Mouse (Mus musculus) urinary bladder, adult 18-20 months (tissue): ENCODE results near the gene Egflam.

Source experiments
- DNase-seq, 2 experiments: peaks; one replicate each; pipeline ENCODE4 v3.0.0; 2022; ENCODE audit warnings: low spot score in 2 of 2, mixed read lengths in 2 of 2

The Egflam gene

DNA sequence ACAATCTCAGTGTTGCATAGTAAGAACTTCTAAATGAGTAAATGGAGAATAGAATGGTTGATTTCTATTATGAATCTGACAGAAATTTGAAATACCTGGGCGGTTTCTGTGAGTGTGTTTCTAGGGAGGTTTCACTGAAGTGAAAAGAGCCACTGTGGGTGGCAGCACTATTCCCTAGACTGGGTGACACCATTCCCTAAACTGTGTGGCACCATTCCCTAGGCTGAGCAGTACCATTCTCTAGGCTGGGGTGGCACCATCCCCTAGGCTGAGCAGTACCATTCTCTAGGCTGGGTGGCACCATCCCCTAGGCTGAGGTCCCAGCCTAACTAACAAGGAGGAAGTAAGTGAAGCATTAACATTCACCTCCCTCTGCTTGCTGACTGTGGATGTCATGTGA is 103.0 kb downstream of the Egflam start:
- no peak for DNase-seq

DNA sequence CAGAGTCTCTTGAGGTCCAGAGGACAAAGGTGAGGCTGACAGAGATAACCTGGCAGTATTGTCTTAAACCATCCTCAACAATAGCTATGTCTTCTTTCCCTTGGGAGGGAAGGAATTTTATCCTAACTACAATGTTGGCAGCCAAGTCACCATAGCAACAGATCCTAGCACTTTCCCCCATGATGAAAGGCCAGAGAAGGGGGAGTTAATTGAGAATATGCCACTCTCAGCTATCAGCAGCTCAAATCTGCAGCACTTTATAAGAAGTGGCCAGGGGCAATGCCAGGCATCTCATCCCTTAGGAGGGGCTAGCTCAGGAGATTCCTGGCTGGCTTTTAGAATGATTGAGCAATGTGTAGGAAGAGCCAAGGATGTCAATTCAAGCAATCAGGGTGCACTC is 105.3 kb downstream of the Egflam start:
- no peak for DNase-seq

DNA sequence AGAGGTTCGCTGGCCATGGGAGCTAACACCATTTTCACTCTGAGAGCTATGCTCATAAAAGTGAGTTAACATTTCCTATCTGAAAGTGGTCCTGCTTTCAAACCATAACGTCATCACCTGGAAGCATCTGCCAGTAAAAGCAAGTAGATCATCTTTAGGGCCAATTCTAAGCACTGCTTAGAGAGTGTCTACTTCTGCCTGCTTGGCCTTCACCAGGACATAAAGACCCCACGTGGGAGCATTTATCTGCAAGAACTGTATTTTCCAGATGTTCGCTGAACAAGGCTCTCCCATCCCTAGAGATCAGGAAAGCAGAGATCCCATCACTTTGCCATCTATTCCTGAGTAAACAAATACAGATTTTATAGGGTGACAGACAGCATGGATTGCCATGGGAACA is 108.2 kb downstream of the Egflam start:
- DNase-seq: no peak

DNA sequence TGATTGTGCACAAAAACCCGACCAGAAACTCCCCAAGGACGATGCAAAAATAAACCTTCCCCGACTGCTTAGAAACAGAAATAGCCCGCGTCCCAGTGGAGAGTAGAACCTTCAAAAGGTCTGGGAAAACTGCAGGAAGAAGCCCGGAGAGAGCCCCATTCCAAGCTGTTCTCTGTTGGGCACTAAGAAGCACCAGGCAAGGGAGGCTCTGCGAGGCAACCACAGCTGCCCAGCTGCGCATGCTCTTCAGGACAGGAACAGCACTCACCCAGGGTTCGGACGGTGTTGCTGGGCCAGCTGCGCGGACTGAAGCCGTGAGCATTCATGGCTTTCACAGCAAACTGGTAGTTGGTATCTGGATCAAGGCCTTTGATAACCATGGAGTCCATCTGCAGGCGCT is 108.7 kb downstream of the Egflam start:
- DNase-seq: no peak

DNA sequence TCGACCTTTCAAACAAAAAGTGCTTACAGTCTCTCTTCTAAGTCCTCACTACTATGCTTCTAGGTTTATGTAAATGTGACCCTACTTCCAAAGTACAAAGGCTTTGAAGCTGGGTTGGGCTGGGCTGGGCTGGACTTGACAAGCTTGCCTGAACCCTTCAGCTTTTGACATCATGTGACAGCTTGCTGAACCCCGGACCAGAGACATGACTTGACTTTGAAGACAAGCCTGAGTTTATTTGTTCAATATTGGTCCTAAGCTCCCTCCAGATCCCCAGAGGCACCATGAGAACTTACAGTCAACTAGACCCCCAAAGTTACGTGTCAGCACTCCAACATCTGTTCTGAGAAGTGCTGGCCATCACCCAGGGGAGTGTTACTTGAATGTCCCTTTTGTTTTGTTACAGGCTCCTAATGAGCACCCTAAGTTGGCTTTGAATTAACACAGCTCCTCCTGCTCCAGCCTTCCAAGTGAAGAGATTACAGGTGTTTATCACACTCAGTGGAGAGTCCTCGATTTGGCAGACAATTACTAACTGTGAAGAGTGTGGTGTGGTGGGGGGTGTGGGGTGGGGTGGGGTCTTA is 109.3 kb downstream of the Egflam start:
- DNase-seq: no peak

DNA sequence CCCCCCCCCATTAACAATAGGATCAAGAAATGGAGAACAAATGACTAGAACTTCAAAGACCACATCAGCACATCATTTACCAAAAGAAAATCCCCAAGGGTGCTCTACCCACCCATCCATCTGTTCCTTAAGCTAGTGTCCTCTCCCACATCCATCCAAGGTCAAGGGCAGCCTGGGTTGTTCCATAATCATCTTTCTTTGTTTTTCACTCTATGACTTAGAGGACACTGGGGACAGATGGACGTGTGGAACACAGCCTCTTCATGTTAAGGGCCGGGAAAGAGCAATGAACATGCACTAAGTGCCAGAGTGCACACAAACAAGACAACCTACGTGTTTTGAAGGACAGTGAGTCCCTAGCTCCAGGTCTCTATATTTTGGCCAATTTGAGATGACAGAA is 110.3 kb downstream of the Egflam start:
- no peak for DNase-seq

DNA sequence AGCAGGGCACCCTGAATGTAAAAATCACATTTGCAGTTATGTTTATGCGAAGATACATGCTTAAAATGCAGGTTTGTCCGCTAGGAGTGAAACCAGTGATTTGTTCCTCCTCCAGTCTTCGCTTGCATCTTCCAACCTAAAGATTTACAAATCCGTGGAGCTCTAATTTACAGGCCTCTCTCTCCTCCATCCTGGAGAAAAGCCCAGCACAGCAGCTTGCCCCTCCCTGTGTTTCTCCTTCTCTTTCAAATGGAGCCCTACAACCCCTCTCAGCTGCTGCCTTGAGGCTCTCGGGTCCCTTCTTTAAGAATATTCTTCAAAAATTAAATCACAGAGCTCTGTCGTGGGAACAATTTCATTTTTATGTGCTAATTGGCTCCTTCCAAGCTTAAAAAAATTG is 116.6 kb downstream of the Egflam start:
- no peak for DNase-seq

DNA sequence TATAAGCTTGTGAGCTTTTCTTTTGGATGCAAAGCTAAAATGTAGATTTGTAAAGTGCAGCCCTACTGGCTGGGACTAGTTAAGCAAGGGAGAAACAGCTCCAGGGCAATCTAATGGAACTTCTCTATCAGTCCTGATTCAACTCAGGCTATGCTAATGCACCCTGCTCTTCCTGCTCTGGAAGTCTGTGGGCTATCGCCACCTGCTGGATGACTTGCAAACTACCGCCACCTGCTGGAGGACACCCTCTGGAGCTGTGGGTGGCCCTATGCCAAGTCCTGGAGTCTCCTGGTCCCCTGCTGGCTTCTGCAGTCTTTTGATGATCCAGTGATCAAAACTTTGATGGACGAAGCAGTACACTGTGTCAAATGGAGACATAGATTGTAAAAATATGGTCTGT is 134.4 kb downstream of the Egflam start:
- peak; percentile 37 to 47 for DNase-seq

DNA sequence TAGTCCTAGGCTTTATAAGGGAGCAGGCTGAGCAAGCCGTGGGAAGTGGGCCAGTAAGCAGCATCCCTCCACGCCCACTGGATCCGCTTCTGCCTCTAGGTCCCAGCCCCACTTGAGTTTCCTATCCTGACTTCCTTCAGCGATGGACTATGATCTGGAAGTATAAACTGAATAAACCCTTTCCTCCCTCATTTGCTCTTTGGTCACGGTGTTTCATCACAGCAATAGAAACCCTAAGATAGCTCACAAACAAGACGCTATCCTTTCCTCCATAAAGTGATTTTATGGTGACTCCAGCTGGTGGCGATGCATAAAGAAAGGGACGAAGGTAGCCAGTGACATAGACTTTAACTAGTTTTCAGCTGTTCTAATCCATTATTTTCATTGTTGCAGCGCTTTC is 134.9 kb downstream of the Egflam start:
- no peak for DNase-seq

DNA sequence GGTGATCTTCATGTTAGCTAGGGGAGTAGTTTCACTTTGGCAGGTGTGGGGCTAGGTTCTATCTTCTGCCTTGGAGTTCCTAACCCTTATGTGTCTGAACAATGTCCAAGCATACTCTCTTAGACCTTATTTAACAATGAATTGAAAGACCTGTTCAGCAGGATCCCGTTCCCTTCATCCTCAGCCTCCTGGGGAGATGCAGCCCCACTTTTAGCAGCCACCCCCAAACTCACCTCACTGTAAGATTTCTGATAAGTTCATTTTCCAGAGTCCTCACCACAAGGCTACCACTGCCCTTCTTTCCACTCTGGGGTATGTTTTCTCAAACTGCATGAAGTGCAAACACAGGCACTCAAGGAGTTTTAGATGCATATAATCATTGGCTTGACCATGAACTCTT is 136.8 kb downstream of the Egflam start:
- DNase-seq: no peak

DNA sequence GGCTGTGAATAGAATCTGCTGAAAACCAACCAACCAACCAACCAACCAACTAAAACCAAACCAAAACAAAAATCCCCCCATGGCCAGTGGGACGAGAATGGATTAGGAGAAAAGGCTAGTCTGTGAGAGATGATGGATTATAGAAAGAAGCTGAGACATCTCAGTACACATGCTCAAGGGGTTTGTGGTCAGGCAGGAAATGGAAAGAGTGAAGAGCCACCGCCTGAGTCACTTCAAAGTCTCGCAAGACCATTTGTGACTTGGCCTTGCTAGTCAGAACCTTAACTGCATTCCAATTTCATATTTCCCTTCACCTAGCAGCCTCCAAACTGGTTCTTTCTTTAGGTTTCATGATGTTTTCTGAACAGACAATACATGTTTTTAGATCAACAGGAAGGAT is 141.6 kb downstream of the Egflam start:
- DNase-seq: no peak

DNA sequence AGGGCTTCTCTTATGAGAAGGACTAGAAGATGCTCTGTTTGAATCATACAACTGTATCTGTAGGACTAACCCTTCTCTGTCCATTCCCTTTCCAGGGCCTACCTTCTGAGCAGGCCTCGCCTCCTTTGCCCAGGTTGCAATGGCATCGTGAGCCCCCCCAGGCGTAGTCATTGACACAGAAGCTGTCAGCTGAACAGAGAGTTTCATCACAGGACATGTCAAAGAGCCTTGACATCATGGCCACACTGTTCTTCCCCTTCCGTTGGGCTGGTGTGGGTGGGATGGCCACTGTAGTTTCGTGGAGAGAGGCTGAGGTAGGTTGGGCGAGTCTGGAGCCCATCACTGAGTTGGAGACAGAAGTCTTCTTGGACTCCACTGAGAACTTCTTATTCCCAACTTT is 144.9 kb downstream of the Egflam start:
- no peak for DNase-seq

DNA sequence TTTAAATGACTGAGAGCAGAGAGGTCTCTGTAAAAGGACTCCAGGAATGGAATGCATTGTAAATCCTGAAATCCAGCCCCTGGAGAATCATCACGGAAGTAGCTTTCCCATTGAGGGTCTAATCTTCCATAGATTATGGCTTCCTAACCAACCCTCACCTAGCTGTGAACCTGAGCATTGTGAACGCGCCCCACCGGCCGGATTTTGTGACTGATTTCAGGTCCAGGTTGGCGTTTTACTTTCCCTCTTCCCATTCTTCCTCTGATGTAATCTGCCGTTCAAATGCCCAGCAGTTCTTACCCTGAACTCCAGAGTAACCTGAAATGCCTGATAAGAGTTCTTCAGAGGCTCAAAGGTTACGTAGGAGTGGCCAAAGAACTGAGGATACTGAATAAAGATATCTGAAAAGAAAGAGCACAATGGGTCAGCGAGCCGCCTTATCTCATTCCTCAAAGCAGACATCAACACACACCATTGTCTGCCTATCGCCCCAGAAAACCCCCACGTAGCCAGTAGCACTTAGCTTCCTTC is 146.0 kb downstream of the Egflam start:
- DNase-seq: no peak

DNA sequence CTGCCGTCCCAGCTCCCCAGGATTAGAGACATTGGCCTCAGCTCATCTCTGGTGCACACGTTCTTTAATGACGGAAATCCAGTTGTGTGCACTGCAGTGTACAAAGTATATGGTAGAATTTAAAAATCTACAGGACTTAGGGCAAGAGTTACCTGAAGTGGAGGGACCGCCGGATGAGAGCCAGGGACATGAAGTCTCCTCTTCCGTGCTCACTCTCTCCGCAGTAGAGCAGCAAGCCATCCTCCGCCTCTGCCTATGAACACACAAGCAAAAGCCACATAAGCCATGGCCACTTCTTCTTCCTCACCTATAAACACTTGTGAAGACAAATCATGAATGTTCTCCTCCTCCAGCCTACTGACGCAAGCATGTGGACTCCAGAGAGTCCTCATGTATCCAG is 147.2 kb downstream of the Egflam start:
- DNase-seq: no peak

DNA sequence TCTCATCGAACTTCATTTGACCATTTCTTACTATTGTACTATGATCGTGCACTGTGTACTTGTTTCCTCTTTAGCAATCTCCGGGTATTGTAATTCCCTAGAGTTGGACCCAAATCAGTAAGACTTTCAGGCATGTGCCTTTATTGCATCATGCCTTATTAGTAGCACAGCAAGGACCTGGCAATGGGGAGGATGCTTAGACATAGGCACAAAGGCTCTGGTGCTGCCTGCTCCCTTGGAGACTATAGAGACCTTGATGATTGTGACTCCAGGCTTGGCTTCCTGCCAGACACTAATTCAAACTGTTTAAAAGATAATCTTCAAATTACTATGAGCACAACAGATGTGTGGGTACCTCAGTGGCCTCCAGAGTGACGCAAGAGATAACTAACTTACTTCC is 149.0 kb downstream of the Egflam start:
- no peak for DNase-seq

DNA sequence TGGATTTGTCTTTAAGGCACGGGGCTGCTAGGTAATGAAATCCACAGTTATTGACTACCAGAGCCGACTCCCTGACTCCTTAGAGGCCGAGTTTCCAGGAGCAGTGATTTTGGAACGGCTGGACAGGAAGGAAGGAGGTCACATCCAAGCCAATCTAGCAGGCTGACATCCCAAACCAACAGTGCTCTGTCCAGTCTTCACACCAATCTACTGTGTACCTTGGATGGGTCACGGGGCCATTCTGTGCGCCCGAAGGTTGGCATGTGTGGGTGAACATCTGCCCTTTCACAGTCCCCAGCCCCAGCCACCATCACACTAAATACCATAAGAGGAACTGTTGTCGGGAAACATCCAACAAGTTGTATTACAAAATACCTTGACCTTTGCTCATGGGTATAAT is 150.9 kb downstream of the Egflam start:
- no peak for DNase-seq

DNA sequence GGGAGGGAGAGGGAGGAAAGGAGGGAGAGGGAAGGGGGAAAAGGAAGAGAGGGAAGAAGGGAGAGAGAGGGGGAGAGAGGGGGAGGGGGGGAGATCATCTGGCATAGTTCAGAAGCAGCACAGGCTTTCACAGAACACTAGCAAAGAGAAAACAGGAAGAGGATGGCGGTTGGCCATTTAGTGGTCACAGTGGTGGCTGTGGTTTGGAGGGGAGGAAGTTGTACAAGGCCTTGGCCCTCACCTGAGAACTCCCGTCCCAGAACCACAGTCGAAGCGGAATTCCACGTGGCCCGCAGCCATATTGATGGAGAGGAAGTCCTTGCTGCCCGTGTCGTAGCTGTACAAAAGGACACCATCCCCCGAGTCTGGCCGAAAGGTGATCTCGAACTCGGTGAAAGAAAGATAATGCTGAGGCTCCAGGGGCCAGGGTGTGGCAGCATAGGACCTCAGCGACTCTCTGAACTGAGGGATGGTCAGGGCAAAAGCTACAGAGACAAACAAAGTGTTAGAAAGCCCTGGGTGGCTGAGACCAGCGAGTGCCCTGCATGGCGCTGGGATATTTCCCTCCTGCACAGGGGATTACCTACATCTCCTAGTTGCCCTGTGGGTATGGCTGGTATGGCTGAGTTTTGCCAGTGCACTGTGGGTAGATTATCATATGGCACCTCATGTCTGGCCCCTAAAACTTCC is 155.9 kb downstream of the Egflam start:
- DNase-seq: no peak

DNA sequence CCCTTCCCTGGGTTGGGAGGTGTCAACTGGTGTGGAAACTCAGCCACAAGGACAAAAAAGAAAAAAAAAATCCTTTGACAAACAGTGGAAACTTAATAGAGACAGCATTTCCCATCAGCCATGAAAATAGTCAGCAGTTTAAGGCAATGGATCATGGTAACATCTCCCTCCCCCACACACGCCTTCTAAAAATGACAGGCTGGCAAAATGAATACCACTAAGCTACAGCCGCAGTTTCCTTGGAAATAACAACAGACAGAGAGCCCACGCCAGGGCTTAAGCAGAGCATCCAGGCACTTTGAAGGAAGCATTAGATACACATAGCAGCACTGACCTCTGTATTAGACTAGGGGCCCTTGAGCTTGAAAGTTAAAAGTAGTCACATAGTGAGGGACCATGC is 157.2 kb downstream of the Egflam start:
- DNase-seq: no peak

DNA sequence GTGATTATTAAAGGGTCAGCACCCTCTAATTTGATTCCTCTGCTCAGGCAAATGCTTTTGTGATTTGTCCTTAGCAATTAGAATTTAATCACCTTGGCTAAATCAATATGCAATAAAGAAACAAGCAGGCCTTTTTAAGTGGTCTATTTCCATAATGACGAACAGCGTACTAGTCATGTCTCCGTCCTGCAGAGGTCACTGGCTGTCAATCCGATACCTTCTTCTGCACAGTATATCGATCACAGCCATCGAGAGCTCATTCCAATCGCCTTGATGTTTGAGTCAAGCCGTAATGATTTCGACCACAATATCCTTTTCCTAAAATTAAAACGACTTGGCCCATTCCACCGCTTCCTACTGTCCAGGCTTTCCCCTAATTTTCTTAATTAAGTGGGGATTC is 158.3 kb downstream of the Egflam start:
- no peak for DNase-seq

DNA sequence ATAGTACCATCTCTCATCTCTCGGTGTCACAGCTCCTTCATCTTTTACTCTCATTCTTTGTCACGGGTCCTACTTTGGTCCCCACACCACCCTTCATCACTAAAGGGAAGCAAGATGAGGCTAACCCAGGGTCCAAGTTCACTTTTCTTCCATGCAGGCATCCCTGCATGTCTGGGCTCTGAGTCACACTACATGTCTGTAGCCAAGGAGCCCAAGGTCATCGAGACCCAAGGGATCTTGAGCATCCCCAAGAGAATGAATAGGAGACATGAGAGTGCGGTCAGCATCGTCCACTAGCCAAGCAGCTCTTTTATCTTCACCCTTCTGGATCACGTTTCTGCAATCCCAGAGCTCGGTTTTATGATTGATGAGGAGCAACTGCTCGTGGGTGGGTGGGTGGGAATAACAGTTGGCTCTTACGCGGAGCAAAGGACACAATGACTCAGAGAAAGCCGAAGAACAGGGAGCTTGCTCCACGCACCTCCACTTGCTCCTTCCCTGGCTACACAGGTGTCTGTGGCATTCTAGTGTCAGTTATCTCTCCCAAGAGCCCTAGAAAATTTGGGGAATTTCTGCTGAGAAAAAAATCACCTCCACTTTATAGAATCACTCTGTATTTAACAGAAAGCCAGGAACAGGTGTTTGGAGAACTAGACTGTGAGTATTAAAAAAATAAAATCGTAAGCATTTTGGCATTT is 164.7 kb downstream of the Egflam start:
- DNase-seq: no peak

DNA sequence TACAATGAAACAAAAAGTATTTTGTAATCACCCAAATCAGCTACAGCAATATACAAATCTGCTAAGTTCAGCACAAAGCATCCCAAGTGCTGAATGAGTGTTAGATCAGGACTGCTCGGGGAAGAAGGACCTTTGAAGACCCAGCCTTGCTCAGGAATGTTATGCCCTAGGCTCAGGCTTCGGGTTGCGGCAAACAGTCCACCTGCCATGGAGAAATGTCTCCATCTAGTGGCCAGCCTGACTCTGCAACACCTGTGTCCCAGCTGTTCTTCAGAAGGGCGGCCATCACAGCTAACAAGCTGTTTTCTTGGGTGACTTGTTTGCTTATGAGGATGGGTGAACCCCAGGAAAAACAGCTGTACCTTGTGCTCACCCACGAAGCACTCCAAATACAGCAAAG is 172.0 kb downstream of the Egflam start:
- peak; percentile 45 to 60 for DNase-seq

DNA sequence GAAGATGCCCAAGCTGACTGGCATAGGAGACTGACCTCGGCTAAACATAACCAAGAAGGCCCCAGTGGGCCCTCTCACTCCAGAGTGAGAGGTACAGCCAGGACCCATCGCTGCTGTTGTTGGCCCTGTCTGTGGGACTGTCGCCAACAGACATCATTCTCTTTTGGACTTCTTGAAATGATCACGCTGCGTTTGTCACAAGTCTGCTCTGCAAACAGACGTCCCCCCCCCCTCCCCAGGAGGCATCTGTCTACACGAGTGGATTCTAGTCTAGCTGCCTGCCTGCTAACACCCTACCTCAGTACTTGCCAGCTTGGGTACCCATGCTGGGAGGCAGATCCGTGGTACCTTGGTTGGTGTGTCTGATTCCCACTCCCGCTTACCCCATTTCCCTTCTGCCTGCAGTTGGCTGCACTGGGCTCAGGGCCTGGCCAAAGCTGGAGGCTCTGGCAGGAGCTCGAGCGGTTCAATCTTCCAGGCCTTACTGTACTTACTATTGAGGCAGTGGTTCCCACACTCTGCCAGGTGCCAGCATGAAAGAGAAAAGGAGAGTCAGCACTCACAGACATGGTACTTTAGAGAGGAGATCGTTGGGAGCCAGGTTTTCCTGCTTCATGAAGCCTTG is 173.9 kb downstream of the Egflam start:
- no peak for DNase-seq

DNA sequence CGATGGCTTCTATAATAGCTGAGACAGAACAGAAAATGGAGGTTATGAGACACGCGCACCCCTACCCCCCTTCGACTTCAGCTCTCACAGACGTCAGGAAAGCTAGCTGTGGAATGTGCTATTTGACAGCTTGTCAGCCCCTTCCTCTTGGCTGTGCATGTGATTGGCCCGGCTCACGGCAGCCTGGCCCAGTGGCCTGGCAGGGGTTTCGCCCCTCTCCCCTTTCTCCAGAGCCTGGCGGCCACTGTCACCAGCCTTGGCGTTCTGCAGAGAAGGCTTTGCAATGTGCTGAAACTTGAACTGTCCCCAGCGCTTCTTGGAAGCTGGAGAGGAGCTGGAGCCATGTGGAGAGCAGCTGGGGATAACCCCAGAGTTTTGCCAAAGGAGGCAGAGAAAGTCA is 175.4 kb downstream of the Egflam start:
- DNase-seq: no peak
